Mouse (Mus musculus): ENCODE measurements around the gene Npc1l1.
"Not testable (repeated sequence)": the region's sequence is repeated elsewhere in the genome, so short reads cannot be mapped to it uniquely, and the experiment has no call there.

Gene Npc1l1

GRCm38 (mm10) chr11:6230012-6230411 is at the start of gene Npc1l1:
Gene Npc1l1, minus strand, starts transcription at chr11:6230143.
- no peak for DNase-seq

DNA sequence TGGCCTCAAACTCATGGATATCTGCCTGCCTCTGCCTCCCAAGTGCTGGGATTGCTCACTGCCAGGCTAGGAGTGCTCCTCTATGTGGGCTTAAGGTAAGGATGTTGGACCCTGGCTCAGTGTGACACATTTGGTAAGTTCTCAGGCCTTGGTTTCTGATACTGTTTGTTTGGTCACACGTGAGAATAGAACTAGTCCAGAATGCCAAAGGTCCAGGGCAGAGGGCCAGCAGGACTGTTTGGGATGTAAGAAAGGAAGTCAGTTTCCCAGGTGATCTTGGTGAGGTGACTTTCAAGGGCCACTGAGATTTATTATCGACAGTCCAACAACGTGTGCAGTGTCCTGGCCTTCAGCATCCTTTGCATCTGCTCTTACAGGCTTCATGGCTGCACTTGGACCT is 46.5 kb upstream of the Npc1l1 start:
- DNase-seq: no peak

- DNase-seq: no peak
Observed at GRCm38 (mm10) chr11:6275094-6275484, 45.1 kb upstream of the Npc1l1 start.

DNA sequence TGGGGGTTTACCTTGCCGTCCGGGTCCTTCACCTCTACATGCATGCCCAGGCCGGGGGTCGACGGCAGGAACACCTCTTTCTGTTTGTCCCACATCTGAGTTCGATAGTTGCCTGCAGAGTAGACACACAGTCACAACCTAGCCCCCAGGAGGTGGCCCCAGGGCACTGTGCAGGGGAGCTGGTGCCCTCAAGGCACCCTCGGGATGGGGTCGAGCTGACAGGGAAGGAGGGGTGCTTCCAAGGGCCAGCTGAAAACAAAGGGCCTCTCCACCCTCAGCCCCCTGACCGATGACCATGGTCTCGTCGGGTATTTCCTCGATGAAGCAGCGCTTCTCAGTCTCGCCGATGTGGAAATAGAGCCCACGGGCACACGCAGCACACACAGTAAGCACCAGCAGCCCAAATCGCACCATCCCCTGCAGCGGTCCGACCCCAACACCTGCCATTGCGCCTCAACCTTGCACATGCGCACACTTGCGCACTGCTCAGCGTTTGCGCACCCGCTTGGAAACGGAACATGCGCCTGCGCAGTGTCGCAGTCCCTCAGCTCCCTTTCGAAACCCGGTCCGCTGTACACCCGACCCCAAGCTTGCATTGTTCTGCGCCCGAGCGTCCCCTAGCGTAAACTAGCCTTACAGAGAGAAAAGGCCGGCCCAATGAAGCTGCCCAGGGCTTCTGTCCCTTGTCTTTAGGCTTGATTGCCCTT is 44.6 kb upstream of the Npc1l1 start, which contains the start of gene Tmed4:
Gene Tmed4 (minus strand): TSS at position 484 of the 707 bp plus-strand sequence.
- DNase-seq: peak; percentile 98 to 99

DNA sequence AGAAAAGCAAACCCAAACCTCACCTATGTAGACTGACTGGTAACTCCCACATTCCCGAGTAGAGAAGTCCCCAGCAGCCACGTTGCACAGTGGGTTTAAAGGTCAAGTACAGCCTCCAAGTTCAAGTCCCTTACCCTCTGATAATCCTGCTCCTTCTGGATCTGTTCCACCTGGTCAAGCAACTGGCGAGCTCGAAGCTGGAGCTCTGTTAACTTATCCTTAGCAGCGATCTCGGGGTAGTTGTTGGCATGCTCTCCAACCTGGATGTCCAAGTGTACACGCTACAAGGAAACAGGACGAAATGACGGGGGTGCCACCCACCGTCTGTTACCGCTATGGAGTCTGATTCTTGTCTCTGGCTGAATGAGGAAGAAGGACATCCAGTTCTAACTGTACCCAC is 43.7 kb upstream of the Npc1l1 start:
- no peak for DNase-seq

- peak; percentile 92 to 95 for DNase-seq
Observed at GRCm38 (mm10) chr11:6267320-6268254, 37.6 kb upstream of the Npc1l1 start, which contains the start of gene Ddx56. Gene Ddx56, minus strand, starts transcription at chr11:6267772.

- no peak for DNase-seq
Observed at GRCm38 (mm10) chr11:6266621-6267020, 36.7 kb upstream of the Npc1l1 start.

DNA sequence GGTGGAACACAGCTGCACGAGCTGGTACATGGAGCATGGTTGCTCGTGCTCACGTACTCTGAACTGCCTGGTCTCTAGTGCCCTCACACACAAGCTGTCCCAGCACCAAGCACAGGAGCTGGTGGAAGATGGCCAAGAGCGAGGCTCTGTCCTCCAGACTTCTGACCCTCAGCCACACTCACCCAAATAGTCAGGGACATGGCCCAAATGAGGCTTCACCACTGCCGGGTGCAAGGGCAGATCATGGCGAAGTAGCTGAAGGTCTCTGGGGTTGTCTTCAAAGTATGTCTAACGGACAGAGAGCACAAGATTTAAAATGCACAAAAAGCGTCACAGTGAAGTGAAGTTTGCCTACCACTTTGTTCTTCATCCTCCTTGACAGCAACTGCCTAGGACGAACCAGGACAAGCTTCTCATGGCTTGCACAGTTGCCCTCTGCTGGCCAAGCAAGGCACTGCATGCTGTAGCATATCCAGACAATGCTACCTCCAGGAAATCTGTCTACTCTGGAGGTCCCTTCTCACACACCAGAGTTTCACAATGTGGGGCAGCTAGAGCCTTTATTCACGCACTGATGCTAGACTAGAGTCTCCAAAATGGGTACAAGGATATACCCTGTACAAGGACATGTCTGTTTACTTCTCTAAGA is 31.6 kb upstream of the Npc1l1 start:
- peak; percentile 40 to 58 for DNase-seq

- DNase-seq: no peak
Observed at GRCm38 (mm10) chr11:6259413-6259812, 29.5 kb upstream of the Npc1l1 start.

GRCm38 (mm10) chr11:6256490-6257072 is 26.6 kb upstream of the Npc1l1 start:
- no peak for DNase-seq

DNA sequence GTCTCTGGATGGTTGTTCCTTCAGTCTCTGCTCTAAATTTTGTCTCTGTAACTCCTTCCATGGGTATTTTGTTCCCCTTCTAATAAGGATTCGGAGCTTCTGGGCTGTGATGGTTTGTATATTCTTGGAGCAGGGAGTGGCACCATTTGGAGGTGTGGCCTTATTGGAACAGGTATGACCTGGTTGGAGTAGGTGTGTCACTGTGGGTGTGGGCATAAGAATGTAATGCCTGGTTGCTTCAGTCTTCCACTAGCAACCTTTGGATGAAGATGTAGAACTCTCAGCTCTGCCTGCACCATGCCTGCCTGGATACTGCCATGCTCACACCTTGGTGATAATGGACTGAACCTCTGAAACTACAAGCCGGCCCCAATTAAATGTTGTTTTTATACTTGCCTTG is 24.7 kb upstream of the Npc1l1 start:
- DNase-seq: not testable (repeated sequence)

GRCm38 (mm10) chr11:6252824-6253223 is 22.9 kb upstream of the Npc1l1 start:
- no peak for DNase-seq

DNA sequence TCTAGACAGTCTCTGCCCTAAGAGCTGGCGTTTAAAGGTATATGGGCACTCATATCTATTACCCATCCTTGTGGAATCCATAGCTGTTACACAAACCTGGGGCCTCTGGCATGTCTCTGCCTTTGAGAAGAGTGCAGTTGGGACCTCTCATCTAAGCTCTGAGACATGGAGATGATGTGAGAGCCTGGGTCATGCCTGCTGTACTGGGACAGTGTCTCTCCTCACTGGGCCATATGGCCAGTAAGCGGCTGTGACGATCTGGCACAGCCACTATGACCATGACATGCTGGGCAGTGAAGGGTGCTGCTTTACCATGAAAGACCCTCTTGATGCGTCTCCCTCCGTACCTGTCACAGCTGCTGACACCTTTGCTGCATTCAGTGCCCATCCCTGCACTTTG is 22.3 kb upstream of the Npc1l1 start:
- no peak for DNase-seq

GRCm38 (mm10) chr11:6244707-6245106 is 14.8 kb upstream of the Npc1l1 start:
- no peak for DNase-seq

DNA sequence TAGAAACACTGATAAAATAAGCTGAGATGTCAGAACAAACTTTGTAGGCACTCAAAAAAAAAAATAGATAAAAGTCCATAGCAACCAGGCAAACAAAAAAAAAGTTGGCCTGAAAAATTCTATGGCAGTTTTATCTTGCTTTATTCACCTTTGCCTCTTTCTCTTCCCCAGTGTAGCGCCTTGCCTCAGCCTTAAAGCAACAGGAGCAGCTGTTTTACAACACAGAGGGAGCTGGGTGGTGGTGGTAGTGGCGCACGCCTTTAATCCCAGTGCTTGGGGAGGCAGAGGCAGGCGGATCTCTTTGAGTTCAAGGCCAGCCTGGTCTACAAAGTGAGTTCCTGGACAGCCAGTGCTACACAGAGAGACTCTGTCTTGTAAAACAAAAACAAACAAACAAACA is 3.1 kb upstream of the Npc1l1 start:
- no peak for DNase-seq

GRCm38 (mm10) chr11:6224541-6225229 is 5.3 kb downstream of the Npc1l1 start:
- no peak for DNase-seq

DNA sequence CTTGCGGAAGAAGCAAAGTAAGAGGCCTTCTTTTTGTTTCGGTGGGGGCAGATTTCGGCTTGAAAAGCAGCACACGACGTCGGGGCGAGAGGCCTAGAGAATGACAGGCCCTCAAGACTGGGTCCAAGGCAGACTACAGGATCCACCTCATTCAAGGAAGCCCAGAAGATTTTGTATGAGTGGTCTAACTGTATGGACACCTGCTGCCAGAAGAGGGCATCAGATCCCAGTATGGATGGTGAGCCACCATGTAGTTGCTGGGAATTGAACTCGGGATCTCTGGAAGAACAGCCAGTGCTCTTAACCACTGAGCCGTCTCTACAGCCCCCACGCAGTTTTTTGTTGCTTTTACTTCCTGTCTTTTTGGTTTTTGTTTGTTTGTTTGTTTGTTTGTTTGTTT is 7.8 kb downstream of the Npc1l1 start:
- no peak for DNase-seq

DNA sequence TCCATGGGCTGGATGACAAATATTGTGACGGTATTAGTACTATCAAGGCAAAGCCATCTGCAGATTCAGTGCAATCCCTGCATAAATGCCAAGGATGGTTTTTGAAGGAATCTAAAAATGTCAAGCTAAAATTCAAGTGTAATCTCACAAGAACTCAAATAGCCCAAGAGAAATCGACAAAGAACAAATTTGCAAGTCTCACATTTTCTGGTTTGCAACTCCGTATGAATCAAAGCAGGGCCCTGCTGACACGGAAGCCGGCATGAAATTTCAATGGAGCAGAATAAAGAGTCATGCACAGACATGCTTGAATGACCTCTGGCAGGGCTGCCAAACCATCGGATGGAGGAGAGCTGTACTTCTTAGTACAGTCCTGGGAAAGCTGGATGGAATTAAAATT is 10.0 kb downstream of the Npc1l1 start:
- DNase-seq: no peak

DNA sequence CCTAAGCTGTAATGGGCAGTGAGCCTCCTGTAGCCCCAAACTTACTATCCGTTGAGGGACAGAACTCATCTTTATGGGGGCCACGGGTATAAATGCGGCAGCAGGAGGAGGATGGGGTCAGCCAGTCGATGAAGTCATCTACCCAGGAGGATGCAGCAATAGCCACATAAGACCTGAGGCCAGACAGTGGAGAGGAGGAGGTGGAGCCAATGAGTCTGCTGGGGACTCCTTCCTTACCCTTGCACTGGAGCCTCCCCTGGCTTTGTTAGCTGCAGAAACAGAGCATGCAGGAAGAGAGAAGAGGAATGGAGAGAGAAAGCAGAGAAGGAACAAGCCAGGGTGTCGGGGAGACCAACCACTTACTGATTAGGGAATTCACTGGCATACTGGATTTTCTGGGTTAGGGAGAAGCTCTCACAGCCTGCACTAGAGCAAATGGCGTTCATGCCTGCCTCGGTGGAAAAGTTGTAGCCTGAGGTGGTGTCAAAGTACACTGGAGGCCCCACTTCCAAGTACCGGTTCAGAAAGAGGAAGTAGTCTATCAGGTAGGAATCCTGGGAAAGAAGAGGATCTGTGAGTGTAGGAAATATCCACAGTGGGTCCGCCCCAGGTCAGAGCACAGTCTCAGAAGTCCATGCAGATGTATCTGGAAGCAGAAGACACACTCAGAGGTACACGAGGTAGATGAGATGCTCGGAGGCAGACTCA is 11.6 kb downstream of the Npc1l1 start:
- no peak for DNase-seq

GRCm38 (mm10) chr11:6216834-6217233 is 13.1 kb downstream of the Npc1l1 start:
- DNase-seq: peak; percentile 9 to 49

DNA sequence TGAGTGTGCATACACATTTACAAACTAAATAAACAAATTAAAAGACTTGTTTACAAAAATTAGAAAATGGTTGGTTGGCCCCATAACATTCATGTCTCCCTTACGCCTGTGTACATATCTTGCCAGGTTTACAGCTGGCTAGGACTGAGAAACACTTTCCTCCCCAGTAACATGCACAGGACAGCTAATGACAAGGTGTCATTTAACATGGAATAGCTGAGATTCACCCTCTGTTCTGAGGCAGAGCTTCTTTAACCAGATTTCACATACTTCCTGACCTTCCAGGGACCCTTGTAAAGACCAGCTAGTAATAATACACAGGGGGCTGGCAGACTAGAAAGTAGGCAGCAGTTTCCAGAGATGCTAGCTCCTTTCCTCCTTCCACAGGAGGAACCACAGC is 21.8 kb downstream of the Npc1l1 start:
- DNase-seq: no peak

DNA sequence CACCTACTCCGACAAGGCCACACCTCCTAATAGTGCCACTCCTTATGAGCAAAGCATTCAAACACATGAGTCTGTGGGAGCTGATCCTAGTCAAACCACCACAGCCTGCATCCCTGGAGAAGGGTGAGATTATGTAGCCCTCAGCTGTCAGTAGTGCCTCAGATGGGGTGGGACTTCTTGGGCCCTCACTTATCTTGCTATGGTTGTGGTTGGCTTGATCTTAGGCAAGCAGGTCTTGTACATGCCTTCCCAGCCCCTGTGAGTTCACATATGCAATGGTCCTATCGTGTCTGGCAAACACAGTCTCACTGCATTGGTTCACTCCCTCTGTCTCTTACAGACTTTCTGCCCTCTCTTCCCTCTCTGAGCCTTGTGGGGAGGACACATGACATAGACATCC is 22.9 kb downstream of the Npc1l1 start:
- no peak for DNase-seq

Data from lung, adult 18-20 months (tissue).